ENCODE assay signal across 32 mouse cellular contexts in genomic region chr6:138838043-138838442, GRCm38 (mm10).
"Had no signal": no experiment of that assay in that cellular context is flagged by ENCODE, and none has a peak within 500 bp of the region (broad histone marks: within the 10 kb centered on the region; RNA-seq: fewer than 3 reads in every experiment).

No protein-coding gene starts in this region.

- H3K4me3 ChIP-seq: limb, embryonic 10.5 days; limb, embryonic 12.5 days; limb, embryonic 13.5 days; limb, embryonic 15.5 days; liver, embryonic 12.5 days; liver, embryonic 13.5 days; liver, embryonic 15.5 days; lung, embryonic 15.5 days; megakaryocyte, embryonic 14.5 days; midbrain, embryonic 10.5 days; midbrain, embryonic 12.5 days; midbrain, embryonic 13.5 days; midbrain, embryonic 15.5 days; myocyte; neural tube, embryonic 12.5 days had no signal

- H3K4me1 ChIP-seq: limb, embryonic 10.5 days; limb, embryonic 12.5 days; limb, embryonic 13.5 days; limb, embryonic 15.5 days; liver, embryonic 12.5 days; liver, embryonic 13.5 days; liver, embryonic 15.5 days; lung, embryonic 15.5 days; megakaryocyte, embryonic 14.5 days; midbrain, embryonic 10.5 days; midbrain, embryonic 12.5 days; midbrain, embryonic 13.5 days; midbrain, embryonic 15.5 days; neural tube, embryonic 12.5 days had no signal

- DNase-seq: left cerebral cortex, postnatal 4 days; liver; liver, embryonic 13.5 days; liver, postnatal 0 days; lung, adult 18-20 months; lung, adult 2 months; lung, embryonic 14.5 days; lung, postnatal 10 days; lung, postnatal 14 days; lung, postnatal 36 days; lung, postnatal 4 days; midbrain, embryonic 14.5 days had no signal

- ATAC-seq: liver, embryonic 12.5 days; liver, postnatal 0 days; lung, postnatal 0 days; midbrain, embryonic 13.5 days; midbrain, embryonic 15.5 days; midbrain, embryonic 16.5 days had no signal

- H3K4me2 ChIP-seq: limb, embryonic 12.5 days; limb, embryonic 13.5 days; limb, embryonic 15.5 days; liver, embryonic 11.5 days; liver, embryonic 12.5 days; liver, embryonic 13.5 days; liver, embryonic 15.5 days; lung, embryonic 14.5 days; lung, embryonic 15.5 days; midbrain, embryonic 11.5 days; midbrain, embryonic 12.5 days; midbrain, embryonic 13.5 days; midbrain, embryonic 15.5 days; neural tube, embryonic 12.5 days had no signal

- H3K27ac ChIP-seq: limb, embryonic 10.5 days; limb, embryonic 12.5 days; limb, embryonic 13.5 days; limb, embryonic 15.5 days; liver, embryonic 12.5 days; liver, embryonic 13.5 days; liver, embryonic 14.5 days; liver, embryonic 15.5 days; lung, embryonic 15.5 days; macrophage; midbrain, embryonic 10.5 days; midbrain, embryonic 12.5 days; midbrain, embryonic 13.5 days; midbrain, embryonic 15.5 days; neural tube, embryonic 12.5 days had no signal

- H3K27me3 ChIP-seq: limb, embryonic 12.5 days; limb, embryonic 13.5 days; limb, embryonic 15.5 days; liver, embryonic 12.5 days; liver, embryonic 13.5 days; liver, embryonic 15.5 days; lung, embryonic 15.5 days; megakaryocyte, embryonic 14.5 days; midbrain, embryonic 12.5 days; midbrain, embryonic 13.5 days; midbrain, embryonic 15.5 days; neural tube, embryonic 12.5 days had no signal

- H3K9ac ChIP-seq: limb, embryonic 12.5 days; limb, embryonic 13.5 days; limb, embryonic 15.5 days; liver, embryonic 12.5 days; liver, embryonic 13.5 days; liver, embryonic 14.5 days; liver, embryonic 15.5 days; liver, postnatal 0 days; lung, embryonic 14.5 days; lung, embryonic 15.5 days; midbrain, embryonic 12.5 days; midbrain, embryonic 13.5 days; midbrain, embryonic 15.5 days; neural tube, embryonic 12.5 days had no signal

- H3K36me3 ChIP-seq: limb, embryonic 10.5 days; limb, embryonic 12.5 days; limb, embryonic 13.5 days; limb, embryonic 15.5 days; liver, embryonic 12.5 days; liver, embryonic 13.5 days; liver, embryonic 15.5 days; lung, embryonic 15.5 days; midbrain, embryonic 10.5 days; midbrain, embryonic 12.5 days; midbrain, embryonic 13.5 days; midbrain, embryonic 15.5 days; neural tube, embryonic 12.5 days had no signal

- H3K9me3 ChIP-seq: limb, embryonic 10.5 days; limb, embryonic 12.5 days; limb, embryonic 13.5 days; limb, embryonic 15.5 days; liver, embryonic 12.5 days; liver, embryonic 13.5 days; liver, embryonic 15.5 days; lung, embryonic 15.5 days; midbrain, embryonic 10.5 days; midbrain, embryonic 12.5 days; midbrain, embryonic 13.5 days; midbrain, embryonic 15.5 days; neural tube, embryonic 12.5 days had no signal
